Mouse (Mus musculus) megakaryocyte-erythroid progenitor cell, adult 5-6 weeks (primary cell): Measurements from ENCODE around the gene Gje1. TPM values are rescaled to one million over a fixed set of nuclear protein-coding genes. Genes with fewer than 3 reads are reported as not detected.

ENCODE experiments used
- ATAC-seq: replicated peaks from 2 replicates; pipeline ENCODE4 v1.8.0; 2016; ENCODE audit warnings: mild to moderate bottlenecking, inconsistent platforms; ENCODE audit not compliant: severe bottlenecking, poor library complexity, low FRiP score, low TSS enrichment
- total RNA-seq, 2 experiments: library from RNA; stranded (forward) in 1 of 2; stranded (reverse) in 1 of 2; fragments of 200-1000, 215-1000 nt in 1 of 2; fragments of >200 nt in 1 of 2; fragmentation: Nextera tagmentation in 1 of 2; gene quantifications; 2 replicates each; pipeline ENCODE4 v1.2.3; 2014 to 2017

Gje1 gene
- total RNA-seq (2014; fragmentation: Nextera tagmentation) (not detected in 2 replicates), total RNA-seq (2017) (not detected in 2 replicates)

DNA sequence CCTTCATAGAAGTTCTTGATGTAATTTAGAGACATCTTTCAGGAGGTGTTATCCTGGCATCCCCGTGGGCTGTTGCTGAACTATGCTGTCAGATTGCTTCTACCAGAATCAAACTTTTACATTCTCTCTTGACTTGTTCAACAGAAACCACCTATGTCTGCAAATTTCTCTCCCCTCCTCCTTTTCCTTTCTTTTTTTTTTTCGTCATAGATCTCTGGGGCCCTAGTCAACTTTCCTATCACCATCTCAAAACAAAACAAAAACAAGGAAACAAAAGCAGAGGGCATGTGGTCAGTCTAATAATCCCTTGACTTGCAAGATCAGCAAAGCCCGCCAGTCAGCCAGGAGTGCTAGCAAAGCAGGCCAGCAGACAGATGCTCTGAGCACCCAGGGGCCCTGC lies at the start of gene Gje1:
Gje1 (minus strand) TSS at position 101 of the 400 bp plus-strand sequence.
- ATAC-seq: no peak

GRCm38 (mm10) chr10:14760618-14761017 lies 42.6 kb upstream of the Gje1 start:
- ATAC-seq: no peak

GRCm38 (mm10) chr10:14759665-14760558 lies 41.9 kb upstream of the Gje1 start:
- no peak for ATAC-seq

- ATAC-seq: 0 out of 2 replicates have a peak, but pooled peaks have one; percentile 37
Observed at GRCm38 (mm10) chr10:14734285-14734684, 16.3 kb upstream of the Gje1 start.

DNA sequence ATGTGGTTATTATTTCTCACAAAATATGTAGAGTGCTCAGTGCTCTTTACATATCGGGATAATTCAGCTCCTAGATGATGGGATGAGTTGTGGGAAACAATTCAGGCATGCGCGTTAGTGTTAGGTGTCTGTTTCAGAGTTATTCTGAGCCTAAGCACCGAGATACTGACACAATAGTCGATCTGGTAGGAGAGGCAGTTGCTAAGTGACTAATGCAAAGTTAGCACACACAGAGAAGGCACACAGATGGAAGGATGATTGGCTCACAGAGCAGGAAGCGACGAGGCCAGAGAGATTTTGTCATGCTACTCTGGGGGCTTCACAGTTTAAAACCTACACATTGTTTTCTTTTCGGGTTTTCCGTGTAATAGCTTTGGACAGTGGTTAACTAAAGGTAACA lies 7.7 kb upstream of the Gje1 start:
- ATAC-seq: no peak

- ATAC-seq: peak; percentile 99
Observed at GRCm38 (mm10) chr10:14705072-14706066, 12.6 kb downstream of the Gje1 start, which contains the start of the genes Vta1 and Nmbr. Gene Vta1 (minus strand): TSS chr10:14705560. Gene Nmbr (plus strand): TSS chr10:14705591.

- ATAC-seq: no peak
Observed at GRCm38 (mm10) chr10:14703830-14704420, 14.1 kb downstream of the Gje1 start.

DNA sequence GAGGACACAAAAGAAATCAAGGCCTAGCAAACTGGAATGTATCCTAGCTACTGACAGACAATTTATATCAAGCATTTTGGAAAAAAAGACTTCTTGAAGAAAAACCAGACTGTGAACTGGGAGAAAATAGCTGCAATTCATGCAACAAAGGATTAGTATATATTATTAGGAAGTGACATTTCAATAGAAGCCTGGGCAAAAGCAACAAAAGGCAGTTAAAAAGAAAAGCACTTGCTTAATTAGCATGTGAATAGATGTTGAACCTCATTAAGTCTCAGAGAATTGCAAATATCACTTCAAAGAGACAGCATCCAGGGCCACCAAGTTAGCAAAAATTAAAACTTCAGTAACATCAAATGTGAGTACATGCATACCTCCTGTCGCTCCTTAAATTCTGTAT lies 14.8 kb downstream of the Gje1 start:
- no peak for ATAC-seq

- ATAC-seq: no peak
Observed at GRCm38 (mm10) chr10:14690349-14690748, 27.7 kb downstream of the Gje1 start.

DNA sequence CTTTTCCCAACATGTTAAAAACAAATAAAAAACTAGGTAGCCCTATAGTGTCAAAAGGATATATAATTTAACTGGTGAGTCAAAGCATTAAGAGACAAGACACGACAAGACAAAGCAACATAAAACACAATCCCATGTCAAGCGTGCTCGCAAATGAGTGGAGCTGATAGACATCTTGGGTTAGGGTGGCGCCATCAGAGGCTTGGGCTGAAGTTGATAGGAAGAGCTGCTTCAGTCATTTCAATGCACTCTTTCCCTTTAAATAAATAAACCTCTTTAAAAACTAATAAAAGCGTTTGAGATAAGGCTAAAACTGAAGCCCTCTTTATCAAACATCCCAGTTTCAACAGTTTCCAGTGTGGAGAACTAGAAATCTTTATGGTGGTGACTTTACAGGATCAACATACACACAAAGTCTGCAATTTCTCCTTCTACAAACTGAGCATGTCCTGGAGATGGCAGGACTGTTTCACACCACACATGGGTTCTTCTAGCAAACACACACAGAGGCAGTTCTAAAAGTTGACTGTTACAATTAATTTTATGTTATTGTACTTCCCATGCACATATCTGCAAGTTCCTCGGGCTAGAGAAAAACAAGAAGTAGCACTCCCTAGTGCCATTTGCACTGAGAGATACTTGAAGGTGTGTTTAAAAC lies 29.1 kb downstream of the Gje1 start:
- ATAC-seq: peak; percentile 87

DNA sequence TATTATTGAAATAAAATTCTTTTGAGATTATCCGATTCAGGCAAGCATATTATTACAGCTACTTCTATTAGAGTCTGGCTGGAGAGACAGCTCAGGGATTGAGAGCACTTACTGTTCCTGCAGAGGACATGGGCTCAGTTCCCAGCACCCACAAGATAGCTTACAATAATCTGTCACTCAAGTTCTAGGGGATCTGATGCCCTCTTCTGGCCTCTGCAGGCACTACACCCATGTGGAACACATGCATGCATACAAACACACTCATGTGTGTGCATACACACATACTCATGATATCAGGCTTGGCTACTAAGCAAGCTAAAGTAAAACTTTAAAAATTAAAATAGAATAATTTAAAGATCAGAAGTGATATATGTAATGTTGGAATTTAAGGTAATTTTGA lies 32.4 kb downstream of the Gje1 start:
- no peak for ATAC-seq

DNA sequence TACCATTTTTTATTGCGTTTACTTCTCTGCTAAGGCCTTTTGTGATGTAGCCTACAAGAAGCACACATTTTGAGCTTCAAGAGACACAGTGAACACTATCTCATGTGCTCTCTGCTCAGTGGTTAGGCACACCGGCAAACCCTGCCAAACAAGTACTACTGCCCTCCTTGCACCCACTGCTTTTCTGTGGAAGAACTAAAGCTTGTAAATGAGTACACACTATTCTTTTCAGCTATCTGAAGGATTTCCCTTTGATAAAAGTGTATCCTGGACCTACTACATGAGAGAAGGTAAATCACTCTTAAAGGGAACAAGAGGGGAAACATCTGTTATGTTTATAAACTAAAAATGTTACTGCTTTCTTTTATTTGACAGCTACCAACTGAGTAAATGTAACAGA lies 51.9 kb downstream of the Gje1 start:
- no peak for ATAC-seq

Other genes with a start within 250 kb of the Gje1 start
- not detected in 2 replicates for gene Adgrg6, start 172.6 kb downstream of the Gje1 start, total RNA-seq (2014; fragmentation: Nextera tagmentation)
- not detected in 2 replicates for gene Adgrg6, start 172.6 kb downstream of the Gje1 start, total RNA-seq (2017)
- 23.2 and 36.3 TPM in 2 replicates for gene Vta1, start 12.7 kb downstream of the Gje1 start, total RNA-seq (2014; fragmentation: Nextera tagmentation)
- gene Vta1, start 12.7 kb downstream of the Gje1 start, total RNA-seq (2017): 60.1 and 92.5 TPM in 2 replicates
- not detected in 2 replicates for gene Nmbr, start 12.6 kb downstream of the Gje1 start, total RNA-seq (2014; fragmentation: Nextera tagmentation)
- gene Nmbr, start 12.6 kb downstream of the Gje1 start, total RNA-seq (2017): not detected in 2 replicates